Mouse (Mus musculus) forebrain, embryonic 14.5 days (tissue): Measurements from ENCODE around the gene Sncg. TPM values are rescaled to one million over a fixed set of nuclear protein-coding genes. Genes with fewer than 3 reads are reported as not detected.

Experiments
- polyA plus RNA-seq: library from polyadenylated mRNA; unstranded; fragments of >200 nt; fragmentation: Nextera tagmentation; extraction: Ambion mirVana; gene quantifications from 2 replicates; pipeline ENCODE4 v1.2.1, GENCODE M21; 2014

Sncg gene
- polyA plus RNA-seq, 1 experiment from 2014 or later = 4.0 TPM

Other genes starting within 250 kb of the Sncg start
- 0.05 and 0.07 TPM in 2 replicates for gene Npy4r, start 222.3 kb downstream of the Sncg start, polyA plus RNA-seq
- 2.6 TPM in 2 replicates for gene Gprin2, start 173.1 kb downstream of the Sncg start, polyA plus RNA-seq
- 0.14 and 0.16 TPM in 2 replicates for gene Syt15, start 155.2 kb downstream of the Sncg start, polyA plus RNA-seq
- 7.0 and 8.6 TPM in 2 replicates for gene Shld2, start 64.3 kb downstream of the Sncg start, polyA plus RNA-seq
- 84.0 and 94.1 TPM in 2 replicates for gene Glud1, start 64.1 kb downstream of the Sncg start, polyA plus RNA-seq
- gene Fam25c, start 19.4 kb downstream of the Sncg start, polyA plus RNA-seq = not detected in 2 replicates
- 3.5 and 3.6 TPM in 2 replicates for gene Mmrn2, start 676 bp upstream of the Sncg start, polyA plus RNA-seq
- 21.3 and 22.5 TPM in 2 replicates for gene Bmpr1a, start 128.6 kb upstream of the Sncg start, polyA plus RNA-seq
- gene 9230112D13Rik, start 148.0 kb upstream of the Sncg start, polyA plus RNA-seq = not detected in 2 replicates
- 0.49 and 0.63 TPM in 2 replicates for gene Ldb3, start 213.9 kb upstream of the Sncg start, polyA plus RNA-seq
- not detected in 2 replicates for gene Opn4, start 225.4 kb upstream of the Sncg start, polyA plus RNA-seq